Mouse (Mus musculus): ENCODE measurements at regions not wholly inside any gene's neighbourhood (a gene's known extent, or its start where the extent isn't known, plus 50 kb on each side); places are given as distances from the start of the nearest gene placed in this dataset.

GRCm38 (mm10) chr11:89145281-89145945 lies 71.8 kb downstream of the Gm525 start:
- peak; percentile 13 for DNase-seq

GRCm38 (mm10) chr11:89142527-89143154 lies 69.0 kb downstream of the Gm525 start:
- no peak for DNase-seq

Data from heart, postnatal 4 days (tissue).